Mouse (Mus musculus) neural tube, embryonic 11.5 days (tissue): Measurements from ENCODE around the gene Sart3. TPM values are rescaled to one million over a fixed set of nuclear protein-coding genes. Genes with fewer than 3 reads are reported as not detected.

Source experiments
- ATAC-seq: fragments of 200-750 bp; cut with Nextera tagmentation; 2 replicates; pipeline ENCODE4 v1.8.0; 2017; ENCODE audit warnings: moderate number of reproducible peaks, mild to moderate bottlenecking, moderate TSS enrichment, moderate library complexity; ENCODE audit not compliant: insufficient read depth, low FRiP score, low TSS enrichment
- DNase-seq: peaks from one replicate; pipeline ENCODE4 v3.0.0-alpha.2; 2015; ENCODE audit warnings: low spot score
- H3K27ac ChIP-seq: fragments of 300-500 bp; sonication (generic); 2 replicates; pipeline ENCODE4 v1.5.1; 2014; ENCODE audit warnings: low read depth, mild to moderate bottlenecking, low read length
- H3K27me3 ChIP-seq: fragments of 300-500 bp; sonication (generic); 2 replicates; pipeline ENCODE4 v1.6.1; 2014; ENCODE audit warnings: mild to moderate bottlenecking, low read length, mixed read lengths; ENCODE audit not compliant: control insufficient read depth, insufficient read depth
- H3K36me3 ChIP-seq: fragments of 300-500 bp; sonication (generic); 2 replicates; pipeline ENCODE4 v1.6.1; 2014; ENCODE audit warnings: mild to moderate bottlenecking, low read length, moderate library complexity, mixed read lengths; ENCODE audit not compliant: control insufficient read depth, insufficient read depth
- H3K4me1 ChIP-seq: fragments of 300-500 bp; sonication (generic); 2 replicates; pipeline ENCODE4 v1.6.1; 2014; ENCODE audit warnings: low read length, mixed read lengths; ENCODE audit not compliant: control insufficient read depth, insufficient read depth
- H3K4me2 ChIP-seq: fragments of 300-500 bp; sonication (generic); 2 replicates; pipeline ENCODE4 v1.6.1; 2014; ENCODE audit warnings: low read depth, mild to moderate bottlenecking, moderate library complexity
- H3K4me3 ChIP-seq: fragments of 300-500 bp; sonication (generic); 2 replicates; pipeline ENCODE4 v1.5.1; 2014; ENCODE audit warnings: low read depth, low read length
- H3K9ac ChIP-seq: fragments of 300-500 bp; sonication (generic); 2 replicates; pipeline ENCODE4 v1.6.1; 2014; ENCODE audit warnings: mild to moderate bottlenecking, low read length
- H3K9me3 ChIP-seq: fragments of 300-500 bp; sonication (generic); 2 replicates; pipeline ENCODE4 v1.6.1; 2016; ENCODE audit warnings: low read length; ENCODE audit not compliant: control insufficient read depth
- WGBS: fragments of 180-500 bp; shearing (Covaris S2); extraction: QIAGEN DNeasy Blood & Tissue Kit; methylation state at CpG from one replicate; pipeline ENCODE4 v1.1.7; 2014; 5-methylcytosine and 5-hydroxymethylcytosine counted together
- polyA plus RNA-seq: library from polyadenylated mRNA; unstranded; fragments of >200 nt; fragmentation: Nextera tagmentation; extraction: Ambion mirVana; gene quantifications from 2 replicates; pipeline ENCODE4 v1.2.1, GENCODE M21; 2014

Sart3 gene
- polyA plus RNA-seq, 1 experiment from 2014 or later = 59.4 TPM

GRCm38 (mm10) chr5:113728691-113729090, 43.6 kb downstream of the Sart3 start:
- 92% methylated on average over 7 of the region's 7 CpGs for WGBS

GRCm38 (mm10) chr5:113728011-113728410, 44.3 kb downstream of the Sart3 start:
- H3K9me3 ChIP-seq = no peaks in the 10 kb centered on the region
- H3K9ac ChIP-seq = no peak overlapping the region
- no peak for DNase-seq
- no peaks in the 10 kb centered on the region for H3K27me3 ChIP-seq
- H3K4me2 ChIP-seq = no peak overlapping the region
- no peak overlapping the region for H3K4me3 ChIP-seq
- peaks cover 4% of the 10 kb centered on the region; the same call in 1 of the 2 replicates for H3K4me1 ChIP-seq
- H3K27ac ChIP-seq = no peak overlapping the region
- no peaks in the 10 kb centered on the region for H3K36me3 ChIP-seq
- WGBS = 80% methylated on average over 7 of the region's 7 CpGs
- no peak for ATAC-seq

More at GRCm38 (mm10) chr5:113728691-113729090, 43.6 kb downstream of the Sart3 start:
- Histone ChIP-seq H3K27ac (no peak overlapping the region), H3K4me1 (peaks cover 3% of the 10 kb centered on the region; the same call in 1 of the 2 replicates), H3K4me3 (no peak overlapping the region), H3K27me3 (no peaks in the 10 kb centered on the region), H3K4me2 (no peak overlapping the region), H3K9me3 (no peaks in the 10 kb centered on the region), H3K9ac (no peak overlapping the region), H3K36me3 (no peaks in the 10 kb centered on the region)
- no peak for ATAC-seq
- DNase-seq = no peak

- Histone ChIP-seq H3K27ac (no peak overlapping the region), H3K27me3 (no peaks in the 10 kb centered on the region), H3K36me3 (no peaks in the 10 kb centered on the region), H3K4me2 (no peak overlapping the region), H3K9me3 (no peaks in the 10 kb centered on the region), H3K4me1 (peaks cover 4% of the 10 kb centered on the region; the same call in 1 of the 2 replicates), H3K9ac (no peak overlapping the region), H3K4me3 (no peak overlapping the region)
- DNase-seq = no peak
- WGBS = 75% methylated on average over 12 of the region's 12 CpGs
- ATAC-seq = no peak
These were observed 45.1 kb downstream of the Sart3 start for GRCm38 (mm10) chr5:113727238-113727637.

- H3K36me3 ChIP-seq = no peaks in the 10 kb centered on the region
- no peaks in the 10 kb centered on the region for H3K9me3 ChIP-seq
- no peak overlapping the region for H3K27ac ChIP-seq
- WGBS = 88% methylated on average over 6 of the region's 6 CpGs
- DNase-seq (no peak), ATAC-seq (no peak)
- peaks cover 4% of the 10 kb centered on the region; the same call in 1 of the 2 replicates for H3K4me1 ChIP-seq
- no peak overlapping the region for H3K9ac ChIP-seq
- no peaks in the 10 kb centered on the region for H3K27me3 ChIP-seq
- H3K4me2 ChIP-seq = no peak overlapping the region
- H3K4me3 ChIP-seq = no peak overlapping the region
These were observed 45.7 kb downstream of the Sart3 start for GRCm38 (mm10) chr5:113726618-113727017.

- Histone ChIP-seq H3K9me3 (no peaks in the 10 kb centered on the region), H3K4me3 (no peak overlapping the region), H3K4me1 (peaks cover 3% of the 10 kb centered on the region; the same call in 1 of the 2 replicates), H3K27ac (no peak overlapping the region), H3K9ac (no peak overlapping the region), H3K27me3 (no peaks in the 10 kb centered on the region), H3K36me3 (no peaks in the 10 kb centered on the region), H3K4me2 (no peak overlapping the region)
- ATAC-seq (no peak), DNase-seq (no peak)
- 73% methylated on average over 12 of the region's 12 CpGs for WGBS
These were observed 46.9 kb downstream of the Sart3 start for GRCm38 (mm10) chr5:113725417-113725816.

- Histone ChIP-seq H3K9ac (no peak within 1 kb of the TSS), H3K27me3 (no peaks in the 10 kb centered on the region), H3K27ac (no peak within 1 kb of the TSS), H3K36me3 (no peaks in the 10 kb centered on the region), H3K4me3 (no peak within 1 kb of the TSS), H3K9me3 (no peaks in the 10 kb centered on the region), H3K4me2 (no peak within 1 kb of the TSS), H3K4me1 (peaks cover 2% of the 10 kb centered on the region; the same call in 1 of the 2 replicates)
- peak; percentile 88 for DNase-seq
- peak; percentile 38; the same call in 1 of the 2 replicates for ATAC-seq
- WGBS = 3% methylated on average over 15 of the region's 15 CpGs
These were observed 47.9 kb downstream of the Sart3 start, which contains the start of gene 1700069L16Rik for GRCm38 (mm10) chr5:113724446-113724845. TSS of gene 1700069L16Rik (minus strand) at chr5:113724772.

- no peak for ATAC-seq
These were observed 48.6 kb downstream of the Sart3 start for GRCm38 (mm10) chr5:113723567-113724237.

GRCm38 (mm10) chr5:113722224-113723013, 49.9 kb downstream of the Sart3 start:
- ATAC-seq = no peak
- WGBS = 93% methylated on average over 10 of the region's 10 CpGs

More at GRCm38 (mm10) chr5:113723567-113724237, 48.6 kb downstream of the Sart3 start:
- Histone ChIP-seq H3K27me3 (no peaks in the 10 kb centered on the region), H3K36me3 (no peaks in the 10 kb centered on the region), H3K4me1 (peaks cover 2% of the 10 kb centered on the region; the same call in 1 of the 2 replicates), H3K27ac (no peak overlapping the region), H3K9me3 (no peaks in the 10 kb centered on the region), H3K4me3 (no peak overlapping the region), H3K4me2 (no peak overlapping the region), H3K9ac (no peak overlapping the region)
- 41% methylated on average over 8 of the region's 8 CpGs for WGBS
- DNase-seq = no peak

More at GRCm38 (mm10) chr5:113722224-113723013, 49.9 kb downstream of the Sart3 start:
- H3K36me3 ChIP-seq = no peaks in the 10 kb centered on the region
- no peak overlapping the region for H3K4me2 ChIP-seq
- H3K4me1 ChIP-seq = peaks cover 2% of the 10 kb centered on the region; the same call in 1 of the 2 replicates
- H3K9ac ChIP-seq = no peak overlapping the region
- DNase-seq = no peak
- H3K9me3 ChIP-seq = no peaks in the 10 kb centered on the region
- H3K4me3 ChIP-seq = no peak overlapping the region
- H3K27ac ChIP-seq = no peak overlapping the region
- no peaks in the 10 kb centered on the region for H3K27me3 ChIP-seq
